Mouse (Mus musculus) kidney, adult 11 months (tissue): Measurements from ENCODE around the gene Setd3.
"Not testable (repeated sequence)": the region's sequence is repeated elsewhere in the genome, so short reads cannot be mapped to it uniquely, and the experiment has no call there.

ENCODE experiments used
- DNase-seq: peaks from one replicate; pipeline ENCODE4 v3.0.0; 2022

The Setd3 gene

DNA sequence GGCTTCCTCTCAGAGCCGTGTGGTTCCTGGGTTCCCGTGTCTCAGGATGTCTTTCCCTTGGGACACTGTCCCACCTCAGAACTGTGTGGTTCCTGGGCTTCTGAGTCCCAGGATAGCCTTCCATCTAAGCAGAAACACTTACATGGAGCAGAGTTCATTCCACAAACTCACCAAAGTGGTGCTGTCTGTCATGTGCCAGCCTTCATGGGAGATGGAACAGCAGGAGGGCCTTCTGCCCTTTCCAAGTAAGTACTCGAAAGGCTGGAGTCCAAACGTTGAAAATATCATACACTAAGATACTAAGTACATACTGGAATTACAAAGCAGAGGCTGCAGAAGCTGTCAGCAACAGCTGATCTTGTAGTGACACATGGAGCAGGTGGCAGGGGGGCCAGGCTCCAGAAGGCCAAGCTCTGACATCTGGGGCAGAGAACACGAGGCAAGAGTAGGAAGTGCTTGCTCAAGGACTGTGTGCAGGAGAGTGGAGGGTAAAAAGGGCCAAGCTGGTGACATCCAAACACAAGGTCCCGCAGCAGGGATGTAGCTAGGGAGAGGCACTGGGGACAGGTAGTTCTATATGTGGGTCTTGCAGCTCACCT is 43.4 kb downstream of the Setd3 start:
- DNase-seq: no peak

DNA sequence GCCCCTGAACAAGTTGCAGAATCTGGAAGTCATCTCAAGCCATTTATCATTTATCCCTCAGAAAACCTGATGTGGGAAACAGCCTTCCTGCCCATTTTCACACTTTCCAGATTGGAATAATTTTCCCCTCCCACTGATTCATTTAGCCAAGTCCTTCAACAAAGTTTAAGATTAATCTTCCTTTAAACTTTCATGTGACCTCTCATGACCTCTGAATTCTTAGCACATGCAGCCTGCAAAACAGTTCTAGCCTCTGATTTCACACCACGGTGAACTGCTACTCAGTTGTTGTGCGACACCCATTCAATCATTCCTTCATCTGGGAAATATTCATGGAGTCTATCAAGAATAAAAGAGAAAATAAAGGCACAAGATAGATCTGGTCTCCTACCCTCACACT is 45.9 kb downstream of the Setd3 start:
- no peak for DNase-seq

DNA sequence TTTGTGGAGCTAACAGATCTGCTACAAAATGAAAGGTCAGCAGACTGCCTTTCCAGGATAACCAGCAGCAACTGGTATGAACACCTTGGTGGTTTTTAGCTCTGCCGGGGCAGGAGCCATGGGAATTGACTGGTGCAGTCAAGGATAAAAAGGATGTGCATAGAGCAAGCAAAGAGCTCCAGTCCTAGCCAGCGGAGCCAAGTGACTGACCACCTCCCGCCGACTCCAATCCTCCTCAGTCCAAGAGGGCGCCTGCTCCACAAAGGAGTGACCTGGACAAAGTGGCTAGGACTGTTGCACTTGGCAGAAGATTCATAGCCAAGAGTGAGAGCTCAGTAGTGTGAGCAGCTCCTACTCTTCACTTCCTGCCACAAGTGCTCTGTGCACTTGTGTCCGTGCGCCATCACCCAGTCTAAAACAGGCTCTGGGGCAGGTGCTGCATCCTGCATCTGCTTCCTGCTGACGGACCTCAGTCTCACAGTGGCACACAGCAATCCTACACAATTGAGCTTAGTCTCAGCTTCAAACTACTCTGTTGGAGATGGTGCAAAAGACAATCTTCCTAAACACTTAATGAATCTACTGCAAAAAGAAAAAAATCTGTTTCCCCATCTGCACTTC is 46.6 kb downstream of the Setd3 start:
- DNase-seq: peak; percentile 78

DNA sequence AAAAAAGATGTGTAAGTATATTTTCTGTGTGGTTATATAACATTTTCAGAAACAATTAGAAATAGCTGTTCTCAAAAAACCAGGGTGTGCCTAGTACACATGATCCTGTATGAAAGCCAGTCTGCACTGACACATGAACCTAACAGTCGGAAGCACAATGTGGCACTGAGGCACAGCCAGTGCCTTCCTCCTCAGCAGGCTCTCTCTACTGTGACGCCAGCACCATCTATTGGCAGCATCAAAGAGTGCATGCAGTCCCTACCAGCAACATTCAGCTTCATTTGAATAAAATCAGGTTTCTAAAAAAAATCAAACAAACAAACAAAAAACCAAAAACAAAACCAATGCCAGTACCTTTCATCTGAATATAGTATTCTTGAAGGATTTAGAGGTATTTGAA is 57.8 kb downstream of the Setd3 start:
- no peak for DNase-seq

DNA sequence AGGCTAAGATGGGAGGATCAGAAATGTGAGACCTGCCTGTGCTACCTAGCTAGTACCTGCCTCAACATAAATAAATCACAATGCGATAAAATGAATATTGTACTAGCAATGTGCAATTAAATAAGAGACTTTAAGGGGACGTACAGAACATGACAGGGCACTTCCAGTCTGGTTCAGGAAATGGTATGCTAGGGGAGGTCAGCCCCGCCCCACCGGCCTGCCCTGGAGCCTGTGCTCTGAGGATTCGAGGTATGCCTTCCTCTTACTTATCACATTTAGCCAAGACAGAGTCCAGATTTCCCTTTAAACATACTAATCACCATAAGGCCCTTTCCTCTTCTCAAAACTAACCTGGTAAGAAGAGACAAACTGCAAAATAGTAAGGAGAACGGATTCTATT is 58.7 kb downstream of the Setd3 start:
- no peak for DNase-seq

DNA sequence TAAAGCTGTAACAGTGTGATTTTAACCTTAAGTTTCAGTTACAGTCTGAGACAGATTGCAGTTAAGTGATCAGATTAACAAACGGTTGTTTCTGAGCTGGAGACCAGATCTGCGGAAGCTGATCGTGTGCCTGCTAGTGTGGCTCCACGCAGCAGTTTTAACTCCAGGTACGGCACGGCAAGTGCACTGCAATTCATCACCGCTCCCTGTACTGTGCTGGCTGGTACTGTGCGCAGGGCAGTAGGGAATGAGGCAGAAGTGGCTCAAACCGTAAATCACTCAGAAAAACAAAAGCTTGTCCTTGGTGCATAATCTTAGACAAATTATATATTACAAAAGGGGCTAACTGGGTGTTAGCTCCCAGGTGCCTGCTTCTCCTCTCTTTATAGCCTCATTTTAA is 59.2 kb downstream of the Setd3 start:
- no peak for DNase-seq

DNA sequence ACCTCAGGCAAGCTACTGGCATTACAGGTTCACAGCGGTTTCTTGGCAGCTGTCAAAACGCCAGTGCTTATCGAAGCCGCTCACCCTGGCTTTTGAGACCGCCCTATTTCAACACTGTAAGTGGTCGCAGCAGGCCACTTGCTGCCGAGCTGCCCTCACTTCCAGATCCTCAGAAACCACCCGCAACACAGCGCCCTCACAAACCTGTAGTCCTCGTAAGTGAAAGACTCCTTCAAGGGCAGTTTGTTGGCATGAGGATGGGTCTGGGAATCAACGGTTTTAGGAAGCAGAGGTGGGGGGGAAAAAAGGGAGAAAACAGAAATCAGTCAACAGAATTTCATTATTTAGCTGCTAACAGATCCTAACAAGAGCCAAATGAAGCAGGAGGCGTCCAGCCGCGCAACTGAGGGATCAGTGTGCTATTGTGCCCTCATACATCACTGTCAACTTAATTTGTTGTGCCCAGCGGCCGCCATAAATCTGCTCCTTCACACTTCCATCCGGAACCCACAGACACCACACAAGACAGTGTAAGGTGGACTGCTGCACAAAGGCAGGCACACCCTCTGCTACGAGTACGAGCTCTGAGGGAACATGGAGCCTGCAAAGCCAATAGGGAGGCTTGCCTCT is 60.1 kb downstream of the Setd3 start:
- no peak for DNase-seq

DNA sequence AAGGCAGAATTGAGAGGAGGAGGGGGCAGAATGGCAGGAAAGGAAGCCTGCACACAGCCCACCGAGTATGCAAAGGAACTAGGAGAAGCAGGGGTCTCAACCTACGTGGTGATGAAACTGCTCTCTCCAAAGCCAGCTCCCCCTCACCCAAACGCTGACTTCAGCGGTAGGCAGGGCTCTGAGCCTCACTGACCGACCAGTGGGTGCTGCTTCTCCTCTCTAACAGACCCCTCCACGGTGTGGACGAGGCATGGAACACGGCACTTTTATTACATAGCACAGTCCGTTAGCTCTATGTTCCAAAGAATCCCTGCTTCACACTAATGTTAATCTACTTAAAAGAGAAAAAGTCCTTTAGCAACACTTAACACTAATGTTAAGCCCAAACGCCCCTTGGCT is 60.6 kb downstream of the Setd3 start:
- DNase-seq: no peak

DNA sequence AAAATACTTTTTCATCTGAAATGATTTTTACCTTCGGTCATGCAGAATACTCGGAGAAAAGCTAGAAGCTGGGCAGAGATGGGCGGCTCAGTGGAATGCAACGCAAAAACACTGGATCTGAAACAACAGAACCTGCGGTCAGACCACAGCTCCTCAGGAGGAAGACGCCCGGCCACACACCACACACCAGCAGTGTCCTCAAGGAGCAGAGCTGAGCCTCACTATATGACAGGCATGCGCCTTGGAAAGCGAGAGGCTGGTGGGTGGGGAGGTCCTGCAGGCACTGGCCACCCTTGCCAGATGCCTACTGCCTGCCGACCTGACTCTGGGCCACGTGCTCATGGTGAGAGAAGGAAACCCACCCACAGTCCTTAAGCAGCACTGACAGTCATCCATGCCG is 67.9 kb downstream of the Setd3 start:
- no peak for DNase-seq

DNA sequence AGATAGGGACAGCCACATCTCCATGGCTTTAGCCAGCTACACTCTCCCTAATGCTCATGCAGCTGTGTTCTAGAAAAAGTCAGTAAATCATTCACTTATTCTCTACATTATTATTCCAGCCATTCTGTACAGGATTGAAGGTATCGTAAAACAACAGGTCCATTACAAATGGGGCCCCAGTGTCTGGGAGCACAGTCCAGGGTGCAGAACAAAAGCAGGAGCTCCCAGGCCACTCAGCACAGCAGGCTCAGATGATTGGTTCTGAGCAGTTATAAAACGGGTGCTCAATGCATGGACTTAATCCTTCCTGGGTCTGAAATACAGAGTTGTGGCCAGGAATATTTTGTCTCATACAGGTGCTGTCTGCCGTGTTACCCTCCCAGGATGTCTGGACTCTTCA is 68.4 kb downstream of the Setd3 start:
- no peak for DNase-seq

DNA sequence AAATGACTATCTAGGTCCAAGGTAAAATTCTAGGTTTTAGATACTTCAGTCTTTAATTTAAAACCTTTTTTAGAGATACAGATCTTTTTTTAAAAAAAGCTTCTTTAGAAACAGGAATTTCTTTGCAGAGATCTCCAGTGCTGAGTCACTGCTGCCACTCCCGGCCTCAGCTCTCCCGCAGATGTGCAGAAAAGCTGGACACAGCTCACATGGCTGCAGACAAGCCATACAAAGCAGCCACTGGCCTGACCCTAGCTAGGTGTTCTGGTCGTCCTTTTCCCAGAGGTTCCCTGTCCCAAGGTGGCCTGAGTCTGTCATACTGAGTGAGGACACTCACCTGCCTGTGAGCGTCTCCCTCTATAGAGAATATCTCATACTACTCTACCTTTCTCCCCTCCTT is 69.4 kb downstream of the Setd3 start:
- no peak for DNase-seq

DNA sequence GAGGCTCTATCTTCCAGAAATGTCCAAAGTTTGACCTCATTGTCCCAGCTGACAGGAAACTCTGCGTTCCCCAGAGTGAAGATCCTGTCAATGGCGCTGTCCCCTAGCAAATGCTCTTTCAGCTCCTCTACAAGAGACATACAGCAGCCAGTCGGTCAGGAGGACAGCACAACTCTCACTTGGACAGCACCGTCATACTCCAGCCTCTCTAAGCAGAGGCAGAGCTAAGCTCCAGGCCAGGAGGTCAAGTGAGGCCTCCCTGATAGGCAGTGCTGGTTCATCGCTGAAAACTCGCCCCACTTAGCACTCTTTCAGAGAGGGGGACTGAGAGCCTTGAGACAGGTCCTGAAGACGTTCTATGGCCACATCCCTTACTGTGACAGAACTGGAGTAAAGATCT is 70.5 kb downstream of the Setd3 start:
- DNase-seq: not testable (repeated sequence)

DNA sequence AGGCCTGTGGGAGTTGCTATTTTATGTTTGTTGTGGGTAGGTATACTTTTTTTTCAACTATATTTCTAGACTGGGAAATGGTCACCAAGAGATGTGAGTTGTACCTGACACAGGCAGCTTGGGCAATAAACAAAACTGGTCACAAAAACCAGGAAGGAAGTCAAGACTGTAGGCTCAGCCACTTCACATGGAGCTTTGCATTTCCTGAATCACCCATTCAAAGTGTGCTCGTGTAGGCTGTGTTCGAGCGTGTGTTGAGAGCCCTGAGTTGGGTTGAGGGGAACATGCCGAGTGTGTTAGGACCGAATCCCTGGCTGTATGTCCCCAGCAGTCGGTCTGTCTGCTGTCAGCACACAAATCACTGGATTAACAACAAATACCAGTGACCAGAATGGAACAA is 75.8 kb downstream of the Setd3 start:
- no peak for DNase-seq

DNA sequence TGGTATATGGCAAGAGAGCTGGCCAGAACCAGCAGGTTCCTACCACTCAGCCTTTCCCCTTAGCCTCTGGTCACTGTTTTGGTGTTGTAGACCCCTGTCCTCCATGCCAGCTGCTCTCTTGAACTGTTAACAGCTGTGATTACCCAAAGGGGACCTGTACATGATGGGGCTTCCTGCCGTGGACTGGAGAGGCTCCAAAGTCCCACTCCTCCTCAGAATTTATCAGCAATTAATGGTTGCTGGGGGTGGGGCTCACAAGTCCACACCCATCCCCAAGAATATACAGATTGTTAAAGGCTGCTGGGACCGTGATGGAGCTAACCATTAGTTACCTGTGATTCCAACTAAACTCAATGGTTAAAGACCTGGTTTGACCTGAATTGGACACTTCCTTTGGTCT is 77.0 kb downstream of the Setd3 start:
- DNase-seq: no peak

DNA sequence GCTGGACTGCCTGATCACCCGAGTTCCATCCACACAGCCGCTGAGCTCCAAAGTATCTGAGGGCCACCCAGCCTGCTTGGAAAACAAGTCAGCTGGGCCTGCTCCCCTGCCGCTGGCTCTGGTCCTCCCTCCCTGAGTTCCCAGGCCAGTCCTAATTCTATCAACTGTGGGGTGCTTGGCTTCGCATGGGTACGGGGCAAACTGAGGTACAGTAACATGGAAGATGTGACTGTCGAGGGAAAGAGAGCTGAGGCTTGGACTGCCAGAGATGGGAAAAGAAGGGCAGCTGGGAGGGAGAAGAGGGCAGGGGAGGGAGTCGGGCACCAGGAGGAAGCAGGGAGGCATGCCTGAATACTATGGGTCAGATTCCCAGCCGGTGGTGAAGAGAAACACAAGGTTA is 78.9 kb downstream of the Setd3 start:
- DNase-seq: no peak

DNA sequence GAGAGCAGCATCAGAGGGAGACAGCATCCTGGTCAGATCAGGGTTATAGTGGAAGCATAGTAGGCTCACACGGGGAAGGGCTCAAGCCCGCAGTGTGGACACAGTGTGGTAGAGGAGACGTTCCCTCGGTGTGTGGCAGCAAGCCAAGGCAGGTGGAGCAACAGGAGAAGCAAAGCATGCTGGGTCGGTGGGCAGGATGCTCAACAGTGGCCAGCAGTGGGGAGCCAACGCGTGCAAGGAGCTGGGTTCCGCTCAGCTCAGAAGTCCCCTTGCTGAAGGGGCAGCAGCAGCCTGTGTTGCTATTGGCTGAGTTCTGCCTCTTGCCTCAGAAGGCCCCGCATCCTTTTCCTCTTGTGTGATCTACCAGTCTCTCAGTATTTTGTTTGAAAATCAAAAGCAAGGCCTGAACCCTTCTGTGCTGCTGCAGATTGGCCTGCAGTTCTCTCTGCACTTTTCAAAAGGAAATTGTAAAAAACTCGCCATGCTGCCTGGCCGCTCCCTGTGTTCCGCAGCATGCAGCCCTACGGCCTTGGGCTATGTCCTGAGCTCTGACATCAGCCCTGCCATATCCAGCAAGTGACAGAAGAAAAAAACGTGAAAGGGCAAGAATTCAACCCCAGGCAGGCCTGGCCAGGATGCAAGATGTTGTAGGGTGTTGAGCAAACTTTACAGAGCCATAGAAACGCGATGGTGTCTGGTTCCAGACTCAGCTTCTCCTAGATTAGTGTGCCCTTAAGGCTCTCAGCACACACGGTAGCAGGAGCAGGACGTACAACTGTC is 80.7 kb downstream of the Setd3 start:
- DNase-seq: no peak

DNA sequence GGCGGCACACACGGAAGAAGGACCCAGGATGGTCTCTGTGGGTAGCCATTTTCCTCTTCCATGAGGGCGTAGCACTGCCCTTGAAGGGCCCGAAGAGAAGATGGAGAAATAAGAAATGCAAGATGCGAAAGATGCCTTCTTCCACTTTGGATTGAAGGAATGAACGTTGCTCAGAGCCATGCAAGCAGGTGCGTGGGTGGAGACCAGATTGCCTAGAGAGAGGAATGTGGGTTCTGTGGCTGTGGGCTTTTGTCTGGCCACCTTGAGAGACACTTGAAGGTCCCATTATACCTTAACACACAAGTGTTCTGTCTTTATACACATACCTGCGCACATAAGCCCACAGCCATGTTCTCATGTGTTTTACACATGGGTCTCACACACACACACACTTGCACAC is 81.5 kb downstream of the Setd3 start:
- DNase-seq: no peak

DNA sequence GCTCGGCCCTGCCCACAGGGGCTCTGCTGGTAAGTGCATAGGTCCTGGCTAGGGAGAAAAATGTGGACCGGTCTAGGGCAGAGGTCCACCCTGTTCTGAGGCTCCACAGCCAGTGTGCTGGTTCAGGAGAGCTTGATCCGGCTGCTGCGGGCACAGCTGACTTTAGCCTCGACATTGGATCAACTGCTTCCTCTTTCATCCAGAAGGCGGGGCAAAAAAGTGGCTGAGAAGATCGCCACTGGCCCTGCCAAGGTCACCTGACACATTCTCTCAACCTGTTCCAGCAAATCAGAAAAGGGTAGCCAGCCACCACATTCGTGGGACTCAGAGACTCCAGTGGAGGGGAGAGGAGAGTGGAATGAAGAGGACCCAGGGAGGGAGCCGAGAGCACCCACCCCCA is 90.9 kb downstream of the Setd3 start:
- DNase-seq: no peak

DNA sequence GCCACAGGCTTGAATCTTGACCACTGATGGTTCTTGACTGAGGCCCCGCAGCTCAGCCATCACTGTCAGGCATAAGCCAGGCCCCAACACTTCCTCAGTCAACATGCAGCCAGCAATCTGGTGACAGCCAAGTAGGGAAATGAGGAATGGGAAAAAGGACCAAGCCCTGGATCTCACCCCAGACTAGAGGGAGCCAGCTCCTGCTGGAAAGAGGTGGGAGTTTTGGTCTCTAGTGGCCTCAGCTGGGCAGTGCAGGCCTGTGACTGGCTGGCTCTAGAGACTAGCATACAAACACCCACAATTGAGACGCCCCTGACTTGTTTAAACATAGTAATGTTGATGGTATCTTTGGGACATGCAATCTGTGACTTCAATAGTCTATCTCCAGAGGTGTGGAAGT is 91.6 kb downstream of the Setd3 start:
- DNase-seq: no peak

DNA sequence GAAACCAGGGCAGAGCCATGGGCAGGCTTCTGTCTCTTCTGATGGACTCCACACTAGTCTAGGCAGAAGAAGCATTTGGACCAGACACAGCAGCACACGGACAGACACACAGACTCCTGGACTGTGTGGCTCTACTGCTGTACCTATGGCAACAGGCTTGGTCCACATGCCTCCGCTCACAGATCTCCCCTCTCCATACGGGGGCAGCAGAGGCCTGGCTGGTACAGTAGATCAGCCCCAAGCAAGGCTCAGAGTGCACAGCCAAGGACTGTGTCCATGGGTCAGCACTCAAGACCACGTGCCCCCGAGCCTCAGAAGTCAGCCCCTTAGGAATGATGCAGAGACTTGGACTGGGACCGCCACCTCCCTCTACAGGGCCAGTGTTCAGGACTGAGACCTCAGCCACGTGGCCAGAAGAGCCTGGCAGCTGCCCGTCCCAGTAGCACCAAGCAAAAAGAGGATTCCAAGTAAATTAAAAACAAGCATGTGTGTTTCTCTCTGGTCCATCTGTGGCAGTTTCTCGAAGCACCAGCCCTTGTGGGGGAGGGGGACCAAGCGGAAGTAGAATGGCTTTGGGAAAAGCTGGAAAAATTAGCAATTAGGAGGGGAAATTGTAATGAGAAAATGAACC is 100.9 kb downstream of the Setd3 start:
- DNase-seq: peak; percentile 11

DNA sequence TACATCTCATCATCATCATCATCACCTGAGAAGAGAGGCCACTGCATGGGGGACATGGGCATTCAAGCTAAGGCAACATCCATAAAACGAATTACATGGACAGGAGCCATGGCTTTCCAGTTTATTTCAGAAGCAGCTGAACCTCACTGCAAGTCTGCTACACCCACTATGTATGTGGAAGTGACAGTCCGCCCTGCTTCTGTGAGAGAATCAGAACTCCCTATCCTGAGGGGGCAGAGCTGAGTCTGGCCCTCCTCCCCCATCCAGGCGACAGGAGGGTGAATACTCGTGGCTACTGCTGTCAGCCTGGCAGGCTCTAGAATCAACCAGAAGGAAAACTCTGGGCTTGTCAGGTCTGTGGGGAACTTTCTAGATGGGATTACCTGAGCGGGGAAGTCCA is 106.2 kb downstream of the Setd3 start:
- DNase-seq: no peak

DNA sequence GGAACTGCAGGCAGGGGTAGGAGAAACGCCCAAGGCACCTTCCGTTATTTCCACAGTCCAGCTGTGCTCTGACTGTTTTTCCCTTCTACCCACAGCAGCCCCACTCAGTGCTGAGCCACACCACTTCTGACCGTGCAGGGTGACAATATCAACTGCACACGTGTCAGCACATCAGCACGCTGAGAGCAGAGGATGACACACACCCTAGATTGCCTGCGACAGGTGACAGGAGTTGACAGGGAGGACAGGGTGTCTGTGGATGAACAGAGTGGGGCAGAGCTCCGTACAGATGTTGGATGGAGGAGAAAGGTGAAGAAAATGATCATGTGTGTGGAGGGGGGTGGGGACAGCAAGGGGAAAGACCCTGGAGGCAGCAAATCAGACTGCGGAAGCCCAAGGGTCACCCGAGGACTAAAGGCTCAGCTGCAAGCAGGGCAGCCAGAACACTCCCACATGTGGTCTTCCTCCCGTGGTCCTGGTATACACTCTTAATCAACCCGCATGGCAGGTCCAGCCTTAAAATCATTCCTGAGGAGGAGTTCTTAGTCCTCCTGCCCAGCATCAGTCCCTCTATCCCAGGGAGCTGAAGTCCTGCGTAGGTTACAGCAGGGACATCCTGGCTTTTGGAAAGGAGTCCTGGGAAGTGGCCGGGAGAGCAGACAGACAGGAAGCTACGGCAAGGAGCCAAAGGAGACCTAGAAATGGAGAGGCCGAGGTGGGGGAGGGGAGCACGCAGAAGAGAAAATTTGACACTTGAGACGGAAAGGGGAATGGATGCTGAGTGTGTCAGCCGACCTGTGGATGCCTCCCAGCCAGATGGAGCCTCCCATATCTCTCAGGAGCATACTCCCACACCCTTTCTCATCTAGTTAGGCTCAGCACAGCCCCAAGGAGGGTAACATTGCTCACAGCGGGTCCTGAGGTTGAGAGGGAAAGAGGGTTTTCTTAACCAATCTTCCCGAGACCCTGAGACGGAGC is 108.1 kb downstream of the Setd3 start:
- no peak for DNase-seq
